In the genomic region with DNA sequence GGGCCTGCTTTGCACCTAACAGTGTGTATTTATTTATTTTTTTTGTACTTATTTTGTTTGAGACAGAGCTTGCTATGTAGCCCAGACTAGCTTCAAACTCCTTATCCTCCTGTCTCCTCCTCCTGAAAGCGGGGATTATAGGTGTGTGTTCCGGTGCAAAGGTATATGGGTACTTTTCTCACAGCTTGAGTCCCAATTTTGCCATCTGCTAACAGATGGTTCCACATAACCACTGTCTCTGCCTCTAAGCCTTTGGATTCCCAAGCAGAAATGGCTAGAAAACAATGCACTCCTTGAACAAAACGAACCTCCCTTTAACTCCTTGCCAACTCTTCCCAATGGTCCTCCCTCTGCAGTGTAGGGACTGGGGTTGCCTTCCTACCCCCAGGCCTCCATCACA, we compare ENCODE assay signal across 17 mouse cellular contexts.
A peak's percentile ranks its signal among the peaks of the same experiment; 100 is the strongest.
DNase-seq lines count a peak whose midpoint lies in the region; ATAC-seq lines count a peak whose summit lies in the region.
"Had no signal": no experiment of that assay in that cellular context is flagged by ENCODE, and none has a peak within 500 bp of the region (broad histone marks: within the 10 kb centered on the region; RNA-seq: fewer than 3 reads in every experiment).

No protein-coding gene starts in this region.

- no peak for ATAC-seq in cerebellum, adult (ENCODE audit: insufficient number of reproducible peaks, low FRiP score, low TSS enrichment)
- ATAC-seq: activated CD4-positive, CD25-positive, alpha-beta regulatory T cell, adult 4 months; CD4-positive, CD25-positive, alpha-beta regulatory T cell, adult 4 months; forebrain, embryonic 16.5 days; intestine, postnatal 0 days had no signal

- DNase-seq in cerebellum, adult 8-10 months, result peak; percentile 27
- peak; percentile 13 to 18 for DNase-seq in left cerebral cortex, postnatal 25 days (ENCODE audit: low spot score in 2 of 2)
- no peak for DNase-seq in left cerebral cortex, adult 11 months (ENCODE audit: low spot score)
- DNase-seq in brain, adult 2 months (ENCODE audit: low read depth, low spot score), result peak; percentile 72
- DNase-seq in cerebellum, postnatal 25 days, result peak; percentile 29 to 38
- DNase-seq in adrenal gland, adult 18-20 months (ENCODE audit: low spot score in 2 of 2), result no peak
- DNase-seq: adrenal gland, postnatal 10 days; adrenal gland, postnatal 36 days; embryo, embryonic 11 days; gastrocnemius, postnatal 10 days; heart, adult 11 months; kidney, adult 8-10 months had no signal

- intact Hi-C loops in left cerebral cortex, postnatal 25 days (cut with DNase I), result no loop called here

Comparison
In these comparisons a context has a peak if more than half of its experiments do, and no peak if none do; other contexts are left out.
1. DNase-seq: peak in cerebellum, adult 8-10 months (single experiment), left cerebral cortex, postnatal 25 days (2 of 2), brain, adult 2 months (single experiment) and cerebellum, postnatal 25 days (2 of 2); none in left cerebral cortex, adult 11 months (single experiment) and adrenal gland, adult 18-20 months (0 of 2).